Mouse (Mus musculus) lung, postnatal 0 days (tissue): ENCODE results near the gene Arhgap22. TPM values are rescaled to one million over a fixed set of nuclear protein-coding genes. Genes with fewer than 3 reads are reported as not detected.
A peak's percentile ranks its signal among the peaks of the same experiment; 100 is the strongest.

Experiments used
- ATAC-seq: fragments of 200-750 bp; cut with Nextera tagmentation; 2 replicates; pipeline ENCODE4 v1.8.0; 2017; ENCODE audit warnings: moderate library complexity
- DNase-seq: peaks from one replicate; pipeline ENCODE4 v3.0.0-alpha.2; 2016; ENCODE audit warnings: low spot score
- H3K27ac ChIP-seq: fragments of 300-500 bp; sonication (generic); 2 replicates; pipeline ENCODE4 v1.5.1; 2014; ENCODE audit warnings: antibody characterized with exemption, mild to moderate bottlenecking, low read length, mixed read lengths
- H3K27me3 ChIP-seq: fragments of 300-500 bp; sonication (generic); replicated peaks from 2 replicates; pipeline ENCODE4 v1.6.1; 2014; ENCODE audit warnings: low read length, mixed read lengths; ENCODE audit not compliant: insufficient read depth
- H3K36me3 ChIP-seq: fragments of 300-500 bp; sonication (generic); 2 replicates; pipeline ENCODE4 v1.6.1; 2014; ENCODE audit warnings: low read length, mixed read lengths; ENCODE audit not compliant: insufficient read depth
- H3K4me1 ChIP-seq: fragments of 300-500 bp; sonication (generic); 2 replicates; pipeline ENCODE4 v1.6.1; 2014; ENCODE audit warnings: antibody characterized with exemption, low read depth, low read length, mixed read lengths; ENCODE audit not compliant: insufficient read depth
- H3K4me2 ChIP-seq: fragments of 300-500 bp; sonication (generic); replicated peaks from 2 replicates; pipeline ENCODE4 v1.6.1; 2014; ENCODE audit warnings: low read depth, mild to moderate bottlenecking, low read length, moderate library complexity, mixed read lengths
- H3K4me3 ChIP-seq: fragments of 300-500 bp; sonication (generic); 2 replicates; pipeline ENCODE4 v1.5.1; 2014; ENCODE audit warnings: low read depth, low read length
- H3K9ac ChIP-seq: fragments of 300-500 bp; sonication (generic); replicated peaks from 2 replicates; pipeline ENCODE4 v1.6.1; 2014; ENCODE audit warnings: low read depth, mild to moderate bottlenecking
- H3K9me3 ChIP-seq: fragments of 300-500 bp; sonication (generic); 2 replicates; pipeline ENCODE4 v1.6.1; 2016; ENCODE audit warnings: low read length, mixed read lengths
- CTCF ChIP-seq: IDR thresholded peaks from 2 replicates; pipeline ENCODE4 v1.5.1; 2016; ENCODE audit warnings: antibody characterized with exemption, mild to moderate bottlenecking
- EP300 ChIP-seq: IDR thresholded peaks from 2 replicates; pipeline ENCODE4 v1.6.1; 2016; ENCODE audit warnings: antibody characterized with exemption, mild to moderate bottlenecking, control low read depth
- WGBS: fragments of 180-500 bp; shearing (Covaris S2); extraction: QIAGEN DNeasy Blood & Tissue Kit; methylation state at CpG from one replicate; pipeline ENCODE4 v1.1.7; 2014; 5-methylcytosine and 5-hydroxymethylcytosine counted together
- polyA plus RNA-seq: library from polyadenylated mRNA; unstranded; fragments of >200 nt; fragmentation: Nextera tagmentation; extraction: Ambion mirVana; gene quantifications from 2 replicates; pipeline ENCODE4 v1.2.1, GENCODE M21; 2015

The Arhgap22 gene
- polyA plus RNA-seq = 29.5 and 30.2 TPM in 2 replicates

- H3K36me3 ChIP-seq = no peaks in the 10 kb centered on the region
- H3K4me3 ChIP-seq = no peak within 1 kb of the TSS
- 10% methylated on average over 28 of the region's 28 CpGs for WGBS
- H3K4me2 ChIP-seq = 0 out of 2 replicates have a peak within 1 kb of the TSS, but pooled peaks have one; percentile 2
- H3K9me3 ChIP-seq = no peaks in the 10 kb centered on the region
- DNase-seq (peak; percentile 94), ATAC-seq (peak; percentile 89)
- no peak within 1 kb of the TSS for H3K27ac ChIP-seq
- no peaks in the 10 kb centered on the region for H3K27me3 ChIP-seq
- TF ChIP-seq EP300 = no peak
- TF ChIP-seq CTCF = peak; percentile 99
- H3K9ac ChIP-seq = no peak within 1 kb of the TSS
- H3K4me1 ChIP-seq = no peaks in the 10 kb centered on the region
Measured at GRCm38 (mm10) chr14:33213823-33214766, at the start of gene Arhgap22. Gene Arhgap22 (plus strand): TSS chr14:33214026.

- Histone ChIP-seq H3K4me2 (no peak overlapping the region), H3K9ac (no peak overlapping the region), H3K4me3 (no peak overlapping the region), H3K27ac (no peak overlapping the region), H3K4me1 (no peaks in the 10 kb centered on the region), H3K9me3 (no peaks in the 10 kb centered on the region), H3K27me3 (no peaks in the 10 kb centered on the region), H3K36me3 (no peaks in the 10 kb centered on the region)
- no peak for TF ChIP-seq EP300
- TF ChIP-seq CTCF = no peak
- 73% methylated on average over 4 of the region's 4 CpGs for WGBS
- ATAC-seq (no peak), DNase-seq (no peak)
Measured at GRCm38 (mm10) chr14:33168750-33169149, 45.1 kb upstream of the Arhgap22 start.

GRCm38 (mm10) chr14:33171942-33172341 lies 41.9 kb upstream of the Arhgap22 start:
- ATAC-seq = no peak
- TF ChIP-seq CTCF (no peak), EP300 (no peak)

GRCm38 (mm10) chr14:33175059-33175821 lies 38.6 kb upstream of the Arhgap22 start:
- Histone ChIP-seq H3K4me2 (no peak overlapping the region), H3K27me3 (no peaks in the 10 kb centered on the region), H3K36me3 (no peaks in the 10 kb centered on the region), H3K9ac (no peak overlapping the region), H3K9me3 (no peaks in the 10 kb centered on the region), H3K4me1 (no peaks in the 10 kb centered on the region), H3K27ac (no peak overlapping the region), H3K4me3 (no peak overlapping the region)
- DNase-seq (no peak), ATAC-seq (no peak)
- WGBS = 67% methylated on average over 4 of the region's 4 CpGs
- TF ChIP-seq CTCF = no peak
- no peak for TF ChIP-seq EP300

More at GRCm38 (mm10) chr14:33171942-33172341, 41.9 kb upstream of the Arhgap22 start:
- no peak overlapping the region for H3K4me3 ChIP-seq
- WGBS = 66% methylated on average over 1 of the region's 1 CpGs
- no peak for DNase-seq
- no peak overlapping the region for H3K27ac ChIP-seq
- H3K36me3 ChIP-seq = no peaks in the 10 kb centered on the region
- H3K9ac ChIP-seq = no peak overlapping the region
- H3K4me1 ChIP-seq = no peaks in the 10 kb centered on the region
- H3K9me3 ChIP-seq = no peaks in the 10 kb centered on the region
- H3K27me3 ChIP-seq = no peaks in the 10 kb centered on the region
- no peak overlapping the region for H3K4me2 ChIP-seq

- H3K36me3 ChIP-seq = no peaks in the 10 kb centered on the region
- DNase-seq (no peak), ATAC-seq (no peak)
- H3K27ac ChIP-seq = no peak overlapping the region
- TF ChIP-seq CTCF (no peak), EP300 (no peak)
- H3K9me3 ChIP-seq = no peaks in the 10 kb centered on the region
- H3K4me1 ChIP-seq = no peaks in the 10 kb centered on the region
- H3K4me2 ChIP-seq = no peak overlapping the region
- no peaks in the 10 kb centered on the region for H3K27me3 ChIP-seq
- WGBS = 78% methylated on average over 5 of the region's 5 CpGs
- H3K4me3 ChIP-seq = no peak overlapping the region
- H3K9ac ChIP-seq = no peak overlapping the region
Measured at GRCm38 (mm10) chr14:33180102-33180501, 33.7 kb upstream of the Arhgap22 start.
